8 mouse cellular contexts compared by ENCODE assay signal in genomic region chr11:78343381-78344327, GRCm38 (mm10). TPM values are rescaled to one million over a fixed set of nuclear protein-coding genes. Genes with fewer than 3 reads are reported as not detected.
DNase-seq lines count a peak whose midpoint lies in the region; ATAC-seq lines count a peak whose summit lies in the region.

Unc119 (plus strand) TSS chr11:78343482.

- peak within 1 kb of the TSS; percentile 95 for H3K27ac ChIP-seq in embryonic facial prominence, embryonic 12.5 days
- peak within 1 kb of the TSS; percentile 90 for H3K27ac ChIP-seq in limb, embryonic 15.5 days
- H3K27ac ChIP-seq in midbrain, embryonic 16.5 days (ENCODE audit: low read length) = peak within 1 kb of the TSS; percentile 81

- H3K4me2 ChIP-seq in embryonic facial prominence, embryonic 12.5 days (replicated peaks) = peak within 1 kb of the TSS; percentile 65
- H3K4me2 ChIP-seq in limb, embryonic 15.5 days = peak within 1 kb of the TSS; percentile 78
- H3K4me2 ChIP-seq in midbrain, embryonic 16.5 days (ENCODE audit: low read length) = peak within 1 kb of the TSS; percentile 76

- DNase-seq in B cell, adult 2 months = peak; percentile 87
- DNase-seq in adrenal gland, postnatal 36 days = peak; percentile 89 to 95
- peak; percentile 67 to 68 for DNase-seq in heart, adult 9 months (ENCODE audit: low spot score in 2 of 2)
- peak; percentile 77 for DNase-seq in kidney, adult 9 months
- DNase-seq in spleen, postnatal 10 days (ENCODE audit: low spot score in 2 of 2) = peak; percentile 74 to 84

- WGBS in embryonic facial prominence, embryonic 12.5 days = 1% methylated on average over 60 of the region's 66 CpGs
- WGBS in limb, embryonic 15.5 days = under 1% methylated on average over 61 of the region's 66 CpGs
- WGBS in midbrain, embryonic 16.5 days = under 1% methylated on average over 43 of the region's 66 CpGs

- no peaks in the 10 kb centered on the region for H3K9me3 ChIP-seq in embryonic facial prominence, embryonic 12.5 days
- H3K9me3 ChIP-seq in limb, embryonic 15.5 days = no peaks in the 10 kb centered on the region
- no peaks in the 10 kb centered on the region for H3K9me3 ChIP-seq in midbrain, embryonic 16.5 days (replicated peaks; ENCODE audit: control insufficient read depth, low read length, poor library complexity, severe bottlenecking)

- H3K4me3 ChIP-seq in embryonic facial prominence, embryonic 12.5 days = peak within 1 kb of the TSS; percentile 80
- peak within 1 kb of the TSS; percentile 93 for H3K4me3 ChIP-seq in limb, embryonic 15.5 days
- H3K4me3 ChIP-seq in midbrain, embryonic 16.5 days (ENCODE audit: low read depth, low read length) = peak within 1 kb of the TSS; percentile 84

- peak; percentile 77 for ATAC-seq in embryonic facial prominence, embryonic 12.5 days (ENCODE audit: insufficient number of reproducible peaks, insufficient read depth, low FRiP score, low TSS enrichment)
- peak; percentile 82 for ATAC-seq in limb, embryonic 15.5 days (ENCODE audit: insufficient number of reproducible peaks, low FRiP score, low TSS enrichment, low read depth)
- peak; percentile 88 for ATAC-seq in midbrain, embryonic 16.5 days

- H3K27me3 ChIP-seq in embryonic facial prominence, embryonic 12.5 days = no peaks in the 10 kb centered on the region
- no peaks in the 10 kb centered on the region for H3K27me3 ChIP-seq in limb, embryonic 15.5 days
- H3K27me3 ChIP-seq in midbrain, embryonic 16.5 days (ENCODE audit: control insufficient read depth, insufficient read depth, low read depth, low read length) = no peaks in the 10 kb centered on the region

- peaks cover 27% of the 10 kb centered on the region for H3K4me1 ChIP-seq in embryonic facial prominence, embryonic 12.5 days
- peaks cover 37% of the 10 kb centered on the region for H3K4me1 ChIP-seq in limb, embryonic 15.5 days
- peaks cover 31% of the 10 kb centered on the region for H3K4me1 ChIP-seq in midbrain, embryonic 16.5 days (ENCODE audit: control insufficient read depth, insufficient read depth, low read length)

- peaks cover 37% of the 10 kb centered on the region for H3K36me3 ChIP-seq in embryonic facial prominence, embryonic 12.5 days
- H3K36me3 ChIP-seq in limb, embryonic 15.5 days = peaks cover 39% of the 10 kb centered on the region
- peaks cover 14% of the 10 kb centered on the region for H3K36me3 ChIP-seq in midbrain, embryonic 16.5 days (ENCODE audit: control insufficient read depth, insufficient read depth, low read length)

- peak within 1 kb of the TSS; percentile 85 for H3K9ac ChIP-seq in embryonic facial prominence, embryonic 12.5 days
- H3K9ac ChIP-seq in limb, embryonic 15.5 days = peak within 1 kb of the TSS; percentile 89
- peak within 1 kb of the TSS; percentile 94 for H3K9ac ChIP-seq in midbrain, embryonic 16.5 days (ENCODE audit: low read depth, low read length)

RNA-seq across cellular contexts. Expression of gene Unc119, which starts in this region (rescaled TPM):
- 10 to 100 TPM; 32.8 to 37.3 TPM for total RNA-seq in adrenal gland, postnatal 36 days (2021)
- polyA plus RNA-seq in embryonic facial prominence, embryonic 12.5 days (2016; fragmentation: Nextera tagmentation; extraction: Ambion mirVana) = 93.2 and 99.5 TPM in 2 replicates
- polyA plus RNA-seq in limb, embryonic 15.5 days (2015; fragmentation: Nextera tagmentation; extraction: Ambion mirVana) = 35.8 and 44.3 TPM in 2 replicates
- 77.2 and 81.8 TPM in 2 replicates for polyA plus RNA-seq in midbrain, embryonic 16.5 days (2015; fragmentation: Nextera tagmentation; extraction: Ambion mirVana)

Comparison
In these comparisons a context has a peak if more than half of its experiments do, and no peak if none do; other contexts are left out.
1. Peak in every context shown above with its lines: DNase-seq, ATAC-seq, H3K4me3 ChIP-seq and H3K27ac ChIP-seq.